Mouse (Mus musculus): ENCODE measurements around the gene P2rx6. TPM values are rescaled to one million over a fixed set of nuclear protein-coding genes. Genes with fewer than 3 reads are reported as not detected.

Gene P2rx6
- total RNA-seq, 2 experiments from 2014 or later = 0.13 to 0.19 TPM

DNA sequence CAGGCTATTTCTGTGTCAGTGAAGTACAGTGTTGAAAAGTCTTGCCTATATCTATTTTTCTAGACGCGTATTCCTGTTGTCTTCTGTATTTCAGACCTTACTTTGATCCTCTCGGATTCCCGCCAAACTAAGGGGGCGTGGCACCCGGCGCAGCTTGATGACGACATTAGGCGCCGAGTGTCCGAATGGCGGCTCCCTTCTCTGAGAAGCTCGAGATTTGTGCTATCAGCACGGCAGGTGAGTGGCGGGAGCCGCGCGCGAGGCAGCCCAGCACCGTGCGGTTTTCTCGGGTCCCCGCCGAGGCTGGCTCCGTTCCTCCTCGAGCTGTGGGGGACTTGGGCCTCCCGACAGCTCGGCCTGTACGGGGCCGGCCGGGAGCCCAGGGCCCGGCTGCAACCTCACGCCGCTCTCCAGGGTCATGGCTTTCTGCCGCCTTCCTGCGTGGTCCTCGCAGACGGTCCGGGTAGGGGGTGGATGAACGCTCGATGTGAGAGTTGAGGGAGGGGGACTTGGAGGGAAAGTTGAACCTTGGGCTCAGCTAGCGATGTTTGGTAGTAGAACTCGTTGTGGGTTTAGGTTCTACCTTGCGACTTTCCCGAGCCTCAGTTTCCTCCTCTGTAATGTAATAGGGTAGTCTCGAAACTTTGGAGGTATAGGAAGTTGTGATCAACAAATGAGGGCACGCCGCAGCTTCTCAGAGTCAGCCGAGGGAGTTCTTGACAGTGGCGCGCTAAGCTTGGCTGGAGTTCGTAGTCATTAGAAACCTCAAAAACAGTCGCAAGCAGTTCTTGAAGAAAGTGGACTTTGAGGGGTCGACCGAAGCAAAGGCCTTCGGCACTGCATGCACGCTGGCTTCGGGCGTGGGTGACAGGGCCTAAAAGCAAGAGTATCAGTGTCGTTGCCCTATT lies 57.8 kb downstream of the P2rx6 start, which contains the start of gene Smpd4:
Gene Smpd4, plus strand, starts transcription at position 157 of the 908 bp plus-strand sequence.
- intact Hi-C loops (cut with DNase I) = loop anchor here (2.0 kb wide), 1 partner anchor 57 kb away; no protein-coding TSS in a partner anchor
- DNase-seq (ENCODE audit: low spot score in 2 of 2) = peak; percentile 86 to 91

DNA sequence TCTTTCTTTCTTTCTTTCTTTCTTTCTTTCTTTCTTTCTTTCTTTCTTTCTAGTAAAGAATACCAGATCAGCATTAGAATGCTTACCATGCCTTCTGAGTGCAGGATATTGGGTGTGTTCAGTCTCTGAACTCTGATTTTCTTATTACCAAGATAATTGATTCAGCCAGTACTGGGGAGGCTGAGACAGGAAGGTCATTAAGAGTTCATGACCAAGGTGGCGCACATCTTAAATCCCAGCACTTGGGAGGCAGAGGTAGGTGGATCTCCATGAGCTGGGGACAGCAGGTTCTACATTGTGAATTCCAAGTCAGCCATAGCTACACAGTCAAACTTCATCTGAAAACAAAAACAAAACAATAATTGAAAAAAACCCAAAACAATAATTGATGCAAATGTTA lies 60.3 kb downstream of the P2rx6 start:
- DNase-seq (ENCODE audit: low spot score in 2 of 2) = no peak
- intact Hi-C loops (cut with DNase I) = no loop called here

DNA sequence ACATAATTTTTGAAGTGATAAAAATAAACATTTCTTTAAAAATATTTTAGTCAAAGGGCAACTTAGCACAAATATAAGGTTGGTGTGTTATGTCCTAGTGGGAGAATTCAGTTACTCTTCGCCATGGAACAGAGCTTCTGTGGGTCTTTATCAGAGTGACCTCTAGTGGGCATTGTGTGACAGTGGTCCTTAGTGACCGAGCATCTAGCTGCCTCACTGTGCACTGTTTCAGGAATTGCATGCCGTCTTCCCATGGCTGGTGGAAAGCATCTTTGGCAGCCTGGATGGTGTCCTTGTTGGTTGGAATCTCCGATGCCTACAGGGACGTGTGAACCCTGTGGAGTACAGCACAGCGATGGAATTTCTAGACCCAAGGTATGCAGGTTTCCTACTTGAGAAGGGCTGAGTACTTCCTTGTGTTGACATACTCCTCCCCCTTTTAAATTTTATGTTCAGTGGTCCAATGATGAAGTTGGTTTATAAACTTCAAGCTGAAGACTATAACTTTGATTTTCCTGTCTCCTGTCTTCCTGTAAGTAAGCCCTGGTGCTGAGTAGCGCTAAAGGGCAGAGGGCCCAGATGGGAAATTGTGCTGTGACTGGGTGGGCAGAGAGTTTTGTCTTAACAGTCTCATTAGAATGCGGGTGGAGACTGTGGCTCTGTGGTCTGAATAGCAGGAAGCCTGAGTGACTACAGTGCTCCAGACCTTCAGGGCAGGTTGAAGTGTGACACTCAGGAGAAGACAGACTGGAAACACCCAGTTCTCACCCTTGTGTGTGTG lies 64.0 kb downstream of the P2rx6 start:
- no peak for DNase-seq (ENCODE audit: low spot score in 2 of 2)
- intact Hi-C loops (cut with DNase I) = no loop called here

DNA sequence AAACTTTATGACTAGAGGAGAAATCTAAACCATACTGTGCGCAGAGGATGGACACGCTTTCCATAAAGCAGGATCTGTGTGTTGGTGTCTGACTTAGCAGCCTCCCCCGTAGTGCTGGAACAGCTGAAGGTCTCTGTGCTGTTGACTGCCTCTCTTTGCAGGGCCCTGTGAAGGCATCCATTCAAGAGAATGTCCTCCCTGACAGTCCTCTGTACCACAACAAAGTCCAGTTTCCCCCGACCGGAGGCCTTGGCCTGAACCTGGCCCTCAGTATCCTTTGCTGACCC lies 64.5 kb downstream of the P2rx6 start:
- no peak for DNase-seq (ENCODE audit: low spot score in 2 of 2)

More for the DNA sequence above, 64.5 kb downstream of the P2rx6 start:
- intact Hi-C loops (cut with DNase I) = no loop called here

Other genes with a start within 250 kb of the P2rx6 start
- gene Serpind1, start 230.5 kb upstream of the P2rx6 start, total RNA-seq (2021) = 1 to 10 TPM; 1.8 TPM
- 10 to 100 TPM; 26.7 to 29.3 TPM for gene Snap29, start 155.9 kb upstream of the P2rx6 start, total RNA-seq (2021)
- 100 to 1,000 TPM; 258 to 275 TPM for gene Pi4ka, start 155.6 kb upstream of the P2rx6 start, total RNA-seq (2021)
- gene Crkl, start 109.9 kb upstream of the P2rx6 start, total RNA-seq (2021) = 10 to 100 TPM; 27.0 to 34.0 TPM
- gene Aifm3, start 72.3 kb upstream of the P2rx6 start, total RNA-seq (2021) = 10 to 100 TPM; 40.8 to 48.3 TPM
- 100 to 1,000 TPM; 163 to 176 TPM for gene Lztr1, start 53.2 kb upstream of the P2rx6 start, total RNA-seq (2021)
- 10 to 100 TPM; 36.9 to 42.7 TPM for gene Thap7, start 30.7 kb upstream of the P2rx6 start, total RNA-seq (2021)
- gene Lrrc74b, start 638 bp upstream of the P2rx6 start, total RNA-seq (2021) = under 1 TPM; 0.29 to 0.42 TPM
- gene Slc7a4, start 21.3 kb downstream of the P2rx6 start, total RNA-seq (2021) = 10 to 100 TPM; 71.7 to 76.3 TPM
- gene Smpd4, start 57.5 kb downstream of the P2rx6 start, total RNA-seq (2021) = 10 to 100 TPM; 51.9 to 58.8 TPM
- gene Ccdc74a, start 84.6 kb downstream of the P2rx6 start, total RNA-seq (2021) = 10 to 100 TPM; 27.5 to 33.9 TPM
- gene Med15, start 171.0 kb downstream of the P2rx6 start, total RNA-seq (2021) = 10 to 100 TPM; 68.9 to 70.1 TPM
- gene Klhl22, start 197.7 kb downstream of the P2rx6 start, total RNA-seq (2021) = 10 to 100 TPM; 93.6 to 98.8 TPM
- gene Scarf2, start 235.4 kb downstream of the P2rx6 start, total RNA-seq (2021) = 1 to 10 TPM; 3.8 to 4.5 TPM